In the genomic region with DNA sequence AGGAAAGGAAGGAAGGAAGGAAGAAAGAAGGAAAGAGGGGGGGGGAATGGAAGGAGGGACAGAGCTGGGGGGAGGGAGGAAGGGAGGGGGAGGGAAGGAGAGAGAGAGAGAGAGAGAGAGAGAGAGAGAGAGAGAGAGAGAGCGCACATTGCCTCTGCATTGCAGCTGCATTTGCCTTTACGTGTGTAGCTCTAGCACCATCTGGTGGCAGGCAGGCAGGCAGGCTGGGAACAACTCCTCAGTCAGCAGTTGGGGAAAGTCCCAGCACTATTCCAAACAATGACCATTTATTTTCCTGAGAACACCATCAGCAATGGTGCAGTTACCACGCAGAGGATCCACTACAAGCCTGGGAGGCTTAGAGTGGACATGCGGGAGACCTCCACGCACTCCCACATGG, we compare ENCODE assay signal across 8 mouse cellular contexts.
A peak's percentile ranks its signal among the peaks of the same experiment; 100 is the strongest.
DNase-seq lines count a peak whose midpoint lies in the region; ATAC-seq and TF ChIP-seq lines count a peak whose summit lies in the region.

No protein-coding gene starts in this region.

- no peak for TF ChIP-seq POLR2A in cortical plate, adult 2 months (IDR thresholded peaks at IDR 0.05; ENCODE audit: extremely low read depth, insufficient read depth, low read length)

- peak; percentile 49 for DNase-seq in CD4-positive helper T cell, adult 2 months (ENCODE audit: low read depth, low spot score)
- DNase-seq in adipocyte (ENCODE audit: low spot score): peak; percentile 85
- DNase-seq in gastrocnemius, postnatal 4 days (ENCODE audit: low spot score in 2 of 2): peak; percentile 27 to 58
- peak; percentile 79 for DNase-seq in kidney, postnatal 0 days (ENCODE audit: low spot score)
- peak; percentile 47 for DNase-seq in liver, embryonic 11.5 days (ENCODE audit: low spot score)
- DNase-seq in thymus, postnatal 0 days (ENCODE audit: low spot score): peak; percentile 46

- H3K9me3 ChIP-seq in kidney, postnatal 0 days (replicated peaks; ENCODE audit: low read length): no peaks in the 10 kb centered on the region
- no peaks in the 10 kb centered on the region for H3K9me3 ChIP-seq in liver, embryonic 11.5 days (ENCODE audit: control insufficient read depth, low read length)
- no peaks in the 10 kb centered on the region for H3K9me3 ChIP-seq in neural tube, embryonic 15.5 days (replicated peaks)

- H3K4me3 ChIP-seq in cortical plate, adult 2 months (ENCODE audit: insufficient read depth, low read length): no peak overlapping the region
- no peak overlapping the region for H3K4me3 ChIP-seq in kidney, postnatal 0 days (replicated peaks; ENCODE audit: low read depth, low read length)
- no peak overlapping the region for H3K4me3 ChIP-seq in liver, embryonic 11.5 days (ENCODE audit: low read depth, low read length)
- H3K4me3 ChIP-seq in neural tube, embryonic 15.5 days (replicated peaks): no peak overlapping the region

- H3K4me1 ChIP-seq in cortical plate, adult 2 months (ENCODE audit: control insufficient read depth, insufficient read depth, low read length): no peaks in the 10 kb centered on the region
- no peaks in the 10 kb centered on the region for H3K4me1 ChIP-seq in kidney, postnatal 0 days (replicated peaks; ENCODE audit: insufficient read depth, low read length)
- no peaks in the 10 kb centered on the region for H3K4me1 ChIP-seq in liver, embryonic 11.5 days (replicated peaks; ENCODE audit: control insufficient read depth, insufficient read depth, low read length)
- no peaks in the 10 kb centered on the region for H3K4me1 ChIP-seq in neural tube, embryonic 15.5 days

- no peak overlapping the region for H3K27ac ChIP-seq in cortical plate, adult 2 months (ENCODE audit: insufficient read depth, low read length)
- no peak overlapping the region for H3K27ac ChIP-seq in kidney, postnatal 0 days
- H3K27ac ChIP-seq in liver, embryonic 11.5 days (ENCODE audit: low read depth, low read length): no peak overlapping the region
- H3K27ac ChIP-seq in neural tube, embryonic 15.5 days (replicated peaks): no peak overlapping the region

- peak; percentile 94 for TF ChIP-seq CTCF in cortical plate, adult 2 months (IDR thresholded peaks at IDR 0.05; ENCODE audit: extremely low read depth, insufficient read depth, low read length)
- peak; percentile 92 for TF ChIP-seq CTCF in kidney, postnatal 0 days (IDR thresholded peaks at IDR 0.05; ENCODE audit: low read depth)

- H3K9ac ChIP-seq in kidney, postnatal 0 days (ENCODE audit: low read depth, low read length): no peak overlapping the region
- no peak overlapping the region for H3K9ac ChIP-seq in liver, embryonic 11.5 days (ENCODE audit: low read depth, low read length)
- H3K9ac ChIP-seq in neural tube, embryonic 15.5 days (replicated peaks): no peak overlapping the region

- no peak overlapping the region for H3K4me2 ChIP-seq in kidney, postnatal 0 days (ENCODE audit: low read length)
- no peak overlapping the region for H3K4me2 ChIP-seq in liver, embryonic 11.5 days
- H3K4me2 ChIP-seq in neural tube, embryonic 15.5 days: no peak overlapping the region

- no peak for ATAC-seq in kidney, postnatal 0 days (replicated peaks; ENCODE audit: low FRiP score, low read depth)
- peak; percentile 64; the same call in 1 of the 2 replicates for ATAC-seq in liver, embryonic 11.5 days (replicated peaks; ENCODE audit: low FRiP score)
- 0 out of 2 replicates have a peak, but pooled peaks have one; percentile 57 for ATAC-seq in neural tube, embryonic 15.5 days (ENCODE audit: low FRiP score)

- WGBS in kidney, postnatal 0 days: 14% methylated on average over 5 of the region's 5 CpGs
- WGBS in liver, embryonic 11.5 days: 21% methylated on average over 5 of the region's 5 CpGs
- 21% methylated on average over 4 of the region's 5 CpGs for WGBS in neural tube, embryonic 15.5 days

- no peaks in the 10 kb centered on the region for H3K36me3 ChIP-seq in kidney, postnatal 0 days (ENCODE audit: insufficient read depth, low read length)
- no peaks in the 10 kb centered on the region for H3K36me3 ChIP-seq in liver, embryonic 11.5 days (ENCODE audit: control insufficient read depth, insufficient read depth, low read length)
- no peaks in the 10 kb centered on the region for H3K36me3 ChIP-seq in neural tube, embryonic 15.5 days

- H3K27me3 ChIP-seq in kidney, postnatal 0 days (ENCODE audit: insufficient read depth, low read length): no peaks in the 10 kb centered on the region
- H3K27me3 ChIP-seq in liver, embryonic 11.5 days (replicated peaks; ENCODE audit: control insufficient read depth, insufficient read depth, low read length): no peaks in the 10 kb centered on the region
- H3K27me3 ChIP-seq in neural tube, embryonic 15.5 days (replicated peaks): no peaks in the 10 kb centered on the region
